Mouse (Mus musculus) right cerebral cortex, postnatal 36 days (tissue): ENCODE measurements around the gene Pop4.
"Not testable (repeated sequence)": the region's sequence is repeated elsewhere in the genome, so short reads cannot be mapped to it uniquely, and the experiment has no call there.

ENCODE experiments used
- DNase-seq, 2 experiments: peaks; one replicate each; pipeline ENCODE4 v3.0.0; 2022; ENCODE audit warnings: low spot score in 2 of 2, mixed read lengths in 1 of 2

Pop4 gene

DNA sequence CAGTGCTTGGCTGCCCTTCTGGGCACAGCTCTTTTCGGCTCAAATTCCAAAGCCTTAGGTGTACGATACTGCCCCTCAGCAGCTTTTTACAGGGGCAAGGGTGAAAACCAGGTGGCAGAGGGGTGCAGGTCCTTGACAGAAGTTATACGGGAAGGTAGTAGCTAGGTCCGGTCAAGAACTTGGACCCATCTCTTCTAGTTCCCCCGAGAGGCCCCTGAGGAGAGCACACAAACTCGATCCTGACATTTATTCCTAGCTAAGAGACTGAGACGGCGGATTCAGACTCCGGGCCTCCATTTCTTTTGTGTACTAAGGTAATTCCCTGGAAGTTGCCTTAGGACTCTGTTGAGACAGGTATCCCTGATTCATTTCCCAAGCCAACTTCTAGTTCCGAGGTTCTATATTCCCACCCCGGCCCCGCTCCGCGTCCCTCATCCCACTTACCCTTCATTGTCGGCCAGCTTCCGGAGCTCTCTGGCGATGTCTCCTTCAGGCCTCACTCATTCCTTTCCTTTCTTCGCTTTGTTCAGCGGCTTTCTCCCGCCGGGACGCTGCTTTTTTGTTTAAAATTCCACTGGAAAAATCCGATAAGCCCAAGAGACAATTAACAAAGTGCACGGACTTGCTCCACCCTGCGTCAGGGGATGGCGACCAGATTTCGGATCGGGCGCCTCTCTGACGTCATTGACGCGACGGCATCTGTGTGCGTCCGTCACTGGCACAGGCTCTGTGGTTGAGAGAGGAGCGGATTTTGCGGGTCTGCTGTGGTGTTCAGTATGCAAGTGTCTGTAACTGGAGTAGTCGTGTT is at the start of gene Pop4:
Pop4 (minus strand) TSS at position 721 of the 808 bp plus-strand sequence.
- DNase-seq: peak; percentile 87 to 88

- DNase-seq: no peak
Observed at GRCm38 (mm10) chr7:38320641-38321040, 49.4 kb upstream of the Pop4 start.

DNA sequence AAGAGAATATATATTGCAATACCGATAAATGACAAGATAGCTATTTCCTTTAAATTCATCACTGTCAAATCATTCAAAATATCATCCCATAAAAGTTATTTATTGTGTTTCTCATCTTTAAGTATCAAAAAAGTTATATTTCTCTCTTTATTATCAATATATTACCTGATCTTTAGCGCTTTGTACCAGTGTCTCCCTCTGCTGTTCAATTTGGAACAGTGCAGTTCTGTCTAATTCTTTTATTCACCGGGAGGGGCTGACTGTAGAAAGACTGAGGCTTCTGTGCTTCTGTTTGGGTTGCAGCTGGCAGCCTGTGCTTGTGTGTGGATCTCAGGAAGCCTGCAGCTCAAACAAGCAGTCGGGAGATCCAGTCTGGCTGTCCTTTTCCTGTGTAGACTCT is 11.0 kb upstream of the Pop4 start:
- not testable (repeated sequence) for DNase-seq

GRCm38 (mm10) chr7:38272551-38272950 is 1.3 kb upstream of the Pop4 start:
- no peak for DNase-seq

DNA sequence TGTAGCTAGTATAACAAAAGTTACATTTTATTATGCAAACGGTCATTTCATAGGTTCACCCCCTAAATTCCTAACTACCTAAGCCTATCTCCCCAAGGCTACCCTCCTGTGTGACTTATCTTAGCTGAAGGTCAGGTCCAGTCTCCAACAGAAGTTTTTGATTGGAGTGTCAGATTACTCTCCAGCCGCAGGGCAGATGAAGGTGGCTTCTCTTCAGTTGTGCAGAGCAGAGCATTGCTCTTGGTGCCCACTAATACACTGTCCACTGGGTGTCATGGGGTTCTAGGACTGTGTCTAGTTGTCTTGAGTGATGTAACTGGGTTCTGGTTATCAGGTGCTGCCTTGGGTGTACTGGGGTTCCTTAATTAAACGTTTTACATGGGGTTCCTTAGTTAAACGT is 636 bp upstream of the Pop4 start:
- DNase-seq: no peak

- no peak for DNase-seq
Observed at GRCm38 (mm10) chr7:38271511-38271811, 238 bp upstream of the Pop4 start.

DNA sequence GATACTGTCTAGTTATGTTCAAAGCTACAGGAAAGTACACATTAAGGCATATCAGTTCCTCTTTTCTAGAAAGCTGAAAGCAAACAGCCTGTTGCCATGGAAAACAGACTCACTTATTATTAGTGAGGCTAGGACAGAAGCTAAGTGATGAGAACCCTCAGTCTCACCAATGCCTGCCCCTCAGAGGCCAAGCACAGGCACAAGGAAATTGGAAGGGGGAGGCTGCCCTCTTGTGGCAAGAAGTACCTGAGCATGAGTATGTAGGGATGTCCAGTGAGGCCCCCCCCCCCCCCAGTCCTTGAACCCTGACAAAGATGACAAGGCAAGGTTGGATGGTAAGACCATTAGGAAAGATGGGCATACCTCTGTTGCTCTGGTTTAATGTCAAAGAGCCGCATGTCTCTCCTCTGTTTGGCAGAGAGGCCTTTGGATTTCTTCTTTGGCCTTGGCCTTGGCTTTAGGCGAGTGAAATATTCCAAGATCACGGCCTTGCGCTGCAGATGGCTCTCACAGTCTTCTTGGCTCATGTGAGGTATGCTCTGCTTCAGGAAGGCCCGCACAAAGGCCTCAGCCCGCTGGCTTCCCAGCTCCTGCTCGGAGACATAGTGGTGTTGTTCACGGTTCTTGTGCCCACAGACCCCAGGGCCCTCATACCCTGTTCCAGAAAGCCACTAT is 4.1 kb downstream of the Pop4 start:
- no peak for DNase-seq

DNA sequence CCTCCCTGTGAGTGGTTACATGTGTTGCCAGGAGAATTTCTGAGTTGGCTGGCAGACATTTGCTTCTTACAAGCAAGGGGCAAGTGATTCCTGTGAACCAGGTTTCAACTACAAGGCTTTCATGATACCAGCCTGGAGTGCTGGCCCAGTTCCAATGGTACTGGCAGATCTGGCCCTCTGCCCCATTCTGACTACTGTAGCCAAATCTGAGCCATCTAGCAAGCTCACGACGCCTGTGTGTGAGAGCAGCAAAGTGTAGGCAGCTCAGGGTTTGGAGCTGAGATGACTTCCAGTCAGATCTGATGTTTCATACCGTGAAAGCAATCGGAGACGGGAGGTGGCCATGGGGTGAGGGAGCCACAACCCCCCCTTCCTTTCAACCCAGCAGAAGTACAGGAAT is 8.8 kb downstream of the Pop4 start:
- no peak for DNase-seq

- DNase-seq: no peak
Observed at GRCm38 (mm10) chr7:38259631-38260030, 11.6 kb downstream of the Pop4 start.

DNA sequence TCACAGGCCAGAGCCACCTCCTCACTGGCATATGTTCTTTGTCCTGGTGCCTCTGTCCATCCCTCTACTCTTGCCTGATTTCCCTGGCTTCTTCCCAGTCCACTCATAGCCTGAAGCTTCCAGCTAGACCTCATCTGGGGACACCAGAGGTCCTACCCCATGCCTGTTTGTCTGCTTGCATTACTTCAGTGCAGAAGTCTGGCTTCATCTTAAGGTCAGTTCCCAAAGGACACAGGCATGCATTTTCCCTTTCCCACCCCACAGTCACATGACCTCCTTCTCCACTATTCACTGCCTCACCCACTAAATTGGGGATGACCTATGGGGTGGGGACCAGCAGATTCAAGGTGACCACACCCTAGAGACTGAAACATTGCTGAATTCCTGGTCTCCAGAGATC is 17.8 kb downstream of the Pop4 start:
- DNase-seq: no peak

DNA sequence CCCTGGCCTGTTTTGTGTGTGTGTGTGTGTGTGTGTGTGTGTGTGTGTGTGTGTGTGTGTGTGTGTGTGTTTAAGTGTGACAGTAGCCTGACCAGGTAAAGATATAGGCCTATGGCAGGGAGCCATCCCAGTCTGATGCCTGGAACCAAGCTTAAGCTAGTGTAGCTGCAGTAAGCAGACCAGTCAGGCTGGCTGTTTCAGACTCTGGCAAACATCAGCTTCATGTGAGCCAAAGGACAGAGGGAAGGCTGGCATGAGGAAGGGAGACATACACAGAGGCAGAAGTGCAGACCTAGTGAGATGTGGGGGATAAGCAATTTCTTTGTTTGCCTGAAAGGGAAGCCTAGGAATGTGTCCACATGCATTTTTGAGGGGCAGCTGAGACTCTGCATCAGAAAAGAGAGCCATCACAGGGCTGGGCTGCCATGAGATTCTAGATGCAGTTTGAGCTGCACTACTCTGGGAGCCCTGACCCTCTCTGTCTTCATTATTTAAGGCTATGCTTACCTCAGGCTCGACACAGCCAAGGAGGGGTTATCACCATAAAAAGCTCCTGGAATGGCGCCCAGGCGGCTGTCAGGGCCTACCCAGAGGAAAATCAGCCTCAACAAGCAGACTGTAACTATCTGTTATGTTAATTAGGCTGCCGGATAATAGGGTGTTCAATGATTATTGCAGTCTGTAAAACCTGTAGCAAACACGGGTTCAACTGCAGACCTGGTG is 19.6 kb downstream of the Pop4 start:
- no peak for DNase-seq

DNA sequence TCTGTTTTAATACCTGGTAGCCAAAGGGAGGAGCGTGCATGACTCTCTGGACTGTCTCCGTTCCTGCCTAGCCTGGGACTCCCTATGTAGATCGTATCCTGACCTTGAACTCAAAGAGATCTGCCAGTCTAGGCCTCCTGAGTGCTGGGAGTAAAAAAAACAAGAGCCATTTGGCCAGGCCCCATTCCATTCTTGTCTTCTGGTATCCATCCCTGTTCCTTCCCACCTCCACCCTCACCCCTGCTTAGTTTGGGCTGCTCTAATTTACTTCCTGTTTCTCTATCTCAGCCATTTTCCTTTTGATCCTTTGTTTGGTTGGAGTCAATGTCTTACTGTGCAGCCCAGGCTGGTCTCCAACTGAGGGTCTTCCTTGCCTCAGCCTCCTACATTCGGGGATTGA is 28.8 kb downstream of the Pop4 start:
- DNase-seq: no peak

GRCm38 (mm10) chr7:38237140-38237539 is 34.1 kb downstream of the Pop4 start:
- no peak for DNase-seq

GRCm38 (mm10) chr7:38236400-38237105 is 34.7 kb downstream of the Pop4 start:
- DNase-seq: no peak

DNA sequence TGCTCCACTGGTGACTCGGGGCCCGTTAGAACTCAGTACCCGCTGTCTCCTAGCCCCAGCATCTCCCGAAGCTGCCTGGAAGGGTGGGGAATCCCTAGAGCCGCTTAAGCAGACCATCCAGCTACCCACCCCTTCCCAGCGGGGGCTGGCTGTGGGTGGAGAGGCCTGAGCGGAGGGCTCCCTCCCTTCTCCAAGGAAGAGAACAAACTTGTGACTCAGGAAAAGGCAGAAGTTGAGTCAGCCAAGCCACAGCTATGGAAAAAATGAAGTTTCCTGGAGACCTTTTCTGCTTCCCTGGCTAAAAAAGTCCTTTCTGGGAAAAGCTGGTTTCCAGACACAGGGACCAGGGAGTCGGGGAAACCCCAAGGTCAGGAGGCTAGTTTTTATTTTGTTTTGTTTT is 40.9 kb downstream of the Pop4 start:
- DNase-seq: no peak

DNA sequence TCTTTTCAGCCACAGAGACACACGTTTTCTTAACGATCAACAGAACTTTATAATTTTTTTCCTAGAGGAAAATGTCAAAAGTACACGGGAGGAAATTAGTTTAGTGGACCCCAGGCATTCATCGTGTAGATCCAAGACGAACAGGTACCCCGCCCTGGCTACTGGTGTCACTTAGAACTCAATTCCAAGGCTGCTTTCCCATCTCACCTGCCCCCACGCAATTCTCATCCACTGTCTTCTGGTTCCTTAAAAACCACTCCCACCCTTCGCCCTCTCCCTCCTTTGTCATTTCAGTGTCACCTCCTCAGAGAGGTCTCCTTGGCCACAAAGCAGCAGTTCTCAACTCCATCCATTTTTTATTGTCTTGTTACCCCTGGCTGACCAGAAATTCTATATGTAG is 42.9 kb downstream of the Pop4 start:
- DNase-seq: no peak

GRCm38 (mm10) chr7:38227900-38228298 is 43.3 kb downstream of the Pop4 start, which contains the start of gene Plekhf1:
Gene Plekhf1, minus strand, starts transcription at chr7:38228016.
- DNase-seq: peak; percentile 73 to 75

GRCm38 (mm10) chr7:38227181-38227899 is 43.9 kb downstream of the Pop4 start:
- peak in 1 of 2 experiments; percentile 21 for DNase-seq

DNA sequence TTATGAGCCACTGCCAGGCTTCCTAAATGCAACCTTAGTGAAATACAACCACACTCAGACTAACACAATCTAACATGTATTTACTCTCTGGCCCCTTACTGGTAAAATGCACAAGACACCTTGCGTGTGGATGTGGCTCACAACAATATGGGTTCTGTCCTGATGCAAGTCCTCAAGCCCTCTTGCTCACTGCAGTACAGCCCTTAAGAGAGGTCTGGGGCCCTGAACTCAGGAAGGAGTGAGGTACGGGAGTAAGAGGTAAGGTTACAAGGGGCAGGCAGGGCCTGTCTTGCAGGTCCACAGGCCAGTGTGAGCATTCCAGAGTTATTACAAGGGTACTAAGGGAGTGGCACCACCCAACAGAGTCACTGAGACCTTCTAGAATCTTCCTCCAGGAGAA is 45.0 kb downstream of the Pop4 start:
- DNase-seq: no peak

GRCm38 (mm10) chr7:38224577-38225369 is 46.5 kb downstream of the Pop4 start:
- DNase-seq: no peak

DNA sequence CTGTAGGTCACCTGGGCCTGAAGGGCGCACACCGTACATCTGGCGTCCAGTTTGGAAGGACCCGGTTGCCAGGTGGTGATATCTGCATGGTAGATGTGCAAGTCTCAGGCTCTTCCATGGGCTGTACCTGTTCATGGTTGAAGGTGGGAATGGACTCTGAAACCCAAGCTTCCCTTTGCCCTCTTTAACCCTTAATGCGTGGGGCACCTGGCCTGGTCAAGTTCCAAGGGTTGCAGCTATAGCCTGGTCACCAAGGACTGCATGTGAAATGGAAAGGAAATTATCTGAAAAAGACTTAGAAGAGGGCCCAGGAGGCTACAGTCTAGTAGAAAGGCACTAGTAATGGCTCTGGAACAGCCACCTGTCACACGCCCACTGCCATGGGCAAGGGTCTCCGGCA is 50.4 kb downstream of the Pop4 start:
- no peak for DNase-seq
